Comparison of ENCODE assay signal across 18 mouse cellular contexts in the genomic region with DNA sequence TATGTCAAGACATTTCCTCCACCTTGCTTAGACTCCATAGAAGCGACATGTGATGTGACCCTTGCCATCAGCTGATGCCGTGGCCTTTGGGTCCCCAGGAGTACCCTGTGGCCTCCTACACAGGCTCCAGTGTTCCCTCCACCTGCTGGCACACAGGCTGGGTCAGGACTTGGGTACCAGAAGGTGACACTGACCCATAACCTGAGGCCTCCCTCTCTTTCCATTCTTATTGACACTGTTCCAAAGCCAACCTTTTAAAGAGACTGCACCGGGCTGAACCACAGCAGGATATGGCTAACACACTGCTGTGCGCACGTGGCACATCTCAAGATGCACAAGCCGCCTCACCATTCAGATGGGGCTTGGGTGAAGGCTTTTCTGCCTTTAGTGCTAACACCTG.
A peak's percentile ranks its signal among the peaks of the same experiment; 100 is the strongest.
DNase-seq lines count a peak whose midpoint lies in the region; TF ChIP-seq lines count a peak whose summit lies in the region.
"Had no signal": no experiment of that assay in that cellular context is flagged by ENCODE, and none has a peak within 500 bp of the region (broad histone marks: within the 10 kb centered on the region; RNA-seq: fewer than 3 reads in every experiment).

No protein-coding gene starts in this region.

- no peaks in the 10 kb centered on the region for H3K79me2 ChIP-seq in liver, adult 2 months (ENCODE audit: control insufficient read depth, insufficient read depth, low read length)

- peaks cover 18% of the 10 kb centered on the region for H3K4me1 ChIP-seq in kidney, adult 2 months (ENCODE audit: control insufficient read depth, insufficient read depth, low read length)
- H3K4me1 ChIP-seq in liver, adult 2 months (ENCODE audit: control insufficient read depth, insufficient read depth, low read length), result peaks cover 32% of the 10 kb centered on the region

- no peak overlapping the region for H3K9ac ChIP-seq in liver, adult 2 months (ENCODE audit: low read depth, low read length)
- H3K9ac ChIP-seq: embryonic facial prominence, embryonic 12.5 days; embryonic facial prominence, embryonic 15.5 days; forebrain, postnatal 0 days had no signal

- no peak overlapping the region for H3K27ac ChIP-seq in kidney, adult 2 months (ENCODE audit: insufficient read depth, low read depth, low read length)
- H3K27ac ChIP-seq in liver, adult 2 months (replicated peaks; ENCODE audit: insufficient read depth, low read depth, low read length), result no peak overlapping the region
- H3K27ac ChIP-seq: embryonic facial prominence, embryonic 12.5 days; embryonic facial prominence, embryonic 15.5 days; gastrocnemius, adult 2 months had no signal

- H3K27me3 ChIP-seq in kidney, adult 2 months (replicated peaks; ENCODE audit: control insufficient read depth, insufficient read depth, low read length), result no peaks in the 10 kb centered on the region
- no peaks in the 10 kb centered on the region for H3K27me3 ChIP-seq in liver, adult 2 months (ENCODE audit: control insufficient read depth, insufficient read depth, low read length)

- H3K4me3 ChIP-seq in kidney, adult 2 months (ENCODE audit: insufficient read depth, low read depth, low read length), result no peak overlapping the region
- H3K4me3 ChIP-seq in liver, adult 2 months (ENCODE audit: insufficient read depth, low read depth, low read length), result no peak overlapping the region
- H3K4me3 ChIP-seq: embryonic facial prominence, embryonic 12.5 days; embryonic facial prominence, embryonic 15.5 days; gastrocnemius, adult 2 months had no signal

- no peak for TF ChIP-seq POLR2A in kidney, adult 2 months (IDR thresholded peaks at IDR 0.05; ENCODE audit: low read depth, low read length)
- TF ChIP-seq POLR2A in liver, adult 2 months (IDR thresholded peaks at IDR 0.05; ENCODE audit: extremely low read depth, insufficient read depth, low read length), result no peak

- no peaks in the 10 kb centered on the region for H3K36me3 ChIP-seq in kidney, adult 2 months (ENCODE audit: control insufficient read depth, insufficient read depth, low read length)
- no peaks in the 10 kb centered on the region for H3K36me3 ChIP-seq in liver, adult 2 months (ENCODE audit: control insufficient read depth, insufficient read depth, low read length)
- H3K36me3 ChIP-seq: embryonic facial prominence, embryonic 12.5 days; embryonic facial prominence, embryonic 15.5 days had no signal

- TF ChIP-seq CTCF in kidney, adult 2 months (conservative IDR thresholded peaks at IDR 0.05; ENCODE audit: insufficient read depth, insufficient read length, low read depth, low read length), result no peak
- no peak for TF ChIP-seq CTCF in liver, adult 2 months (IDR thresholded peaks at IDR 0.05; ENCODE audit: low read depth, low read length)

- DNase-seq in kidney, adult 2 months, result peak; percentile 51
- no peak for DNase-seq in kidney, postnatal 25 days
- DNase-seq in liver, adult 2 months (ENCODE audit: extremely low read depth, low read depth, low spot score), result peak; percentile 58
- DNase-seq in liver, result no peak
- peak; percentile 51 for DNase-seq in thymus, postnatal 0 days (ENCODE audit: low spot score)
- no peak for DNase-seq in thymus, postnatal 25 days
- DNase-seq: adrenal gland, adult 2 months; adrenal gland, postnatal 14 days; cerebellum, adult 11 months; cerebellum, adult 2 months; cerebellum, adult 9-11 months; cerebellum, postnatal 25 days; forebrain, postnatal 0 days; gastrocnemius, adult 2 months; gastrocnemius, postnatal 14 days; heart, adult 11 months had no signal

- 79% methylated on average over 6 of the region's 6 CpGs for WGBS in kidney, adult 2 months
- 60% methylated on average over 6 of the region's 6 CpGs for WGBS in liver, adult 2 months

Comparison
In these comparisons a context has a peak if more than half of its experiments do, and no peak if none do; other contexts are left out.
1. DNase-seq: peak in kidney, adult 2 months (single experiment), liver, adult 2 months (single experiment) and thymus, postnatal 0 days (single experiment); none in kidney, postnatal 25 days (0 of 2), liver (single experiment) and thymus, postnatal 25 days (single experiment).